In genomic region chr7:68073460-68073806, GRCm38 (mm10) we compare ENCODE assay signal across 11 mouse cellular contexts.
DNase-seq lines count a peak whose midpoint lies in the region; ATAC-seq lines count a peak whose summit lies in the region.
"Had no signal": no experiment of that assay in that cellular context is flagged by ENCODE, and none has a peak within 500 bp of the region (broad histone marks: within the 10 kb centered on the region; RNA-seq: fewer than 3 reads in every experiment).

No protein-coding gene starts in this region.

- WGBS in hindbrain, embryonic 10.5 days = 45% methylated on average over 8 of the region's 8 CpGs
- 49% methylated on average over 8 of the region's 8 CpGs for WGBS in hindbrain, embryonic 14.5 days
- WGBS in midbrain, embryonic 13.5 days = 32% methylated on average over 8 of the region's 8 CpGs

- peaks cover 50% of the 10 kb centered on the region for H3K4me1 ChIP-seq in hindbrain, embryonic 10.5 days (replicated peaks)
- H3K4me1 ChIP-seq in hindbrain, embryonic 14.5 days (replicated peaks; ENCODE audit: control insufficient read depth, insufficient read depth, low read length) = peaks cover 8% of the 10 kb centered on the region; the same call in 1 of the 2 replicates
- peaks cover 48% of the 10 kb centered on the region for H3K4me1 ChIP-seq in midbrain, embryonic 13.5 days (replicated peaks)

- no peak overlapping the region for H3K9ac ChIP-seq in hindbrain, embryonic 14.5 days
- H3K9ac ChIP-seq in midbrain, embryonic 13.5 days (replicated peaks) = no peak overlapping the region
- H3K9ac ChIP-seq: neural tube, embryonic 13.5 days had no signal

- H3K9me3 ChIP-seq in hindbrain, embryonic 10.5 days = no peaks in the 10 kb centered on the region
- H3K9me3 ChIP-seq in hindbrain, embryonic 14.5 days (ENCODE audit: control insufficient read depth, low read length) = no peaks in the 10 kb centered on the region
- H3K9me3 ChIP-seq in midbrain, embryonic 13.5 days = no peaks in the 10 kb centered on the region
- H3K9me3 ChIP-seq: neural tube, embryonic 13.5 days had no signal

- no peak for ATAC-seq in hindbrain, embryonic 14.5 days (ENCODE audit: low FRiP score)
- 0 out of 2 replicates have a peak, but pooled peaks have one; percentile 31 for ATAC-seq in midbrain, embryonic 13.5 days

- H3K4me2 ChIP-seq in hindbrain, embryonic 14.5 days (replicated peaks) = no peak overlapping the region
- no peak overlapping the region for H3K4me2 ChIP-seq in midbrain, embryonic 13.5 days (replicated peaks)
- H3K4me2 ChIP-seq: neural tube, embryonic 13.5 days had no signal

- H3K4me3 ChIP-seq in hindbrain, embryonic 10.5 days = no peak overlapping the region
- no peak overlapping the region for H3K4me3 ChIP-seq in hindbrain, embryonic 14.5 days (replicated peaks; ENCODE audit: low read length)
- H3K4me3 ChIP-seq in midbrain, embryonic 13.5 days (replicated peaks) = no peak overlapping the region
- H3K4me3 ChIP-seq: neural tube, embryonic 13.5 days had no signal

- H3K27ac ChIP-seq in hindbrain, embryonic 10.5 days = peak overlapping the region; percentile 57; the same call in 1 of the 2 replicates
- no peak overlapping the region for H3K27ac ChIP-seq in hindbrain, embryonic 14.5 days
- no peak overlapping the region for H3K27ac ChIP-seq in midbrain, embryonic 13.5 days
- H3K27ac ChIP-seq: neural tube, embryonic 13.5 days had no signal

- no peaks in the 10 kb centered on the region for H3K27me3 ChIP-seq in hindbrain, embryonic 10.5 days (ENCODE audit: insufficient read depth, poor library complexity, severe bottlenecking)
- H3K27me3 ChIP-seq in hindbrain, embryonic 14.5 days (ENCODE audit: control insufficient read depth, insufficient read depth, low read length) = no peaks in the 10 kb centered on the region
- H3K27me3 ChIP-seq in midbrain, embryonic 13.5 days = no peaks in the 10 kb centered on the region
- H3K27me3 ChIP-seq: neural tube, embryonic 13.5 days had no signal

- H3K36me3 ChIP-seq in hindbrain, embryonic 10.5 days = no peaks in the 10 kb centered on the region
- no peaks in the 10 kb centered on the region for H3K36me3 ChIP-seq in hindbrain, embryonic 14.5 days (replicated peaks; ENCODE audit: control insufficient read depth, insufficient read depth)
- no peaks in the 10 kb centered on the region for H3K36me3 ChIP-seq in midbrain, embryonic 13.5 days
- H3K36me3 ChIP-seq: neural tube, embryonic 13.5 days had no signal

- DNase-seq in hindbrain, embryonic 10.5 days (ENCODE audit: low spot score) = peak; percentile 38
- DNase-seq in hindbrain, embryonic 14.5 days (ENCODE audit: low spot score) = no peak
- DNase-seq in embryo, embryonic 11 days = peak; percentile 74
- peak; percentile 69 for DNase-seq in kidney, adult 18-20 months
- DNase-seq in T-cell, adult 2 months (ENCODE audit: low spot score) = no peak
- DNase-seq in layer of hippocampus, postnatal 14 days (ENCODE audit: low spot score in 2 of 2) = no peak
- DNase-seq in right cerebral cortex, postnatal 25 days = no peak
- DNase-seq: gastrocnemius, postnatal 14 days; thymus, postnatal 25 days had no signal

Comparison
In these comparisons a context has a peak if more than half of its experiments do, and no peak if none do; other contexts are left out.
1. DNase-seq: peak in hindbrain, embryonic 10.5 days (single experiment), embryo, embryonic 11 days (single experiment) and kidney, adult 18-20 months (single experiment); none in hindbrain, embryonic 14.5 days (single experiment), T-cell, adult 2 months (single experiment), layer of hippocampus, postnatal 14 days (0 of 2) and right cerebral cortex, postnatal 25 days (single experiment).